Mouse (Mus musculus): ENCODE data around the gene March4.

- TF ChIP-seq FLI1 (IDR thresholded peaks at IDR 0.05; ENCODE audit: low read length), result no peak
- TF ChIP-seq GATA1 (IDR thresholded peaks at IDR 0.05; ENCODE audit: borderline replicate concordance, low read length), result no peak
Observed at GRCm38 (mm10) chr1:72464926-72465583, 71.7 kb downstream of the March4 start.
